Mouse (Mus musculus) ES-E14 (cell line): Measurements from ENCODE around the gene Tmem145.

Source experiments
- CHD2 ChIP-seq: IDR thresholded peaks from 2 replicates; pipeline ENCODE4 v1.6.1; 2014; ENCODE audit warnings: mild to moderate bottlenecking, low read depth, low read length, inconsistent platforms
- HCFC1 ChIP-seq: IDR thresholded peaks from 2 replicates; pipeline ENCODE4 v1.6.1; 2012; ENCODE audit warnings: low read length, inconsistent platforms, borderline replicate concordance; ENCODE audit not compliant: insufficient read depth
- MAFK ChIP-seq: IDR thresholded peaks from 2 replicates; pipeline ENCODE4 v1.6.1; 2014; ENCODE audit warnings: mild to moderate bottlenecking, low read depth, low read length, inconsistent platforms; ENCODE audit not compliant: insufficient read depth
- ZC3H11A ChIP-seq: IDR thresholded peaks from 2 replicates; pipeline ENCODE4 v1.6.1; 2012; ENCODE audit warnings: low read depth, mild to moderate bottlenecking, inconsistent platforms, low read length, borderline replicate concordance
- ZNF384 ChIP-seq: IDR thresholded peaks from 2 replicates; pipeline ENCODE4 v1.6.1; 2012; ENCODE audit warnings: low read depth, low read length, inconsistent platforms

- TF ChIP-seq MAFK (no peak), CHD2 (no peak), HCFC1 (no peak), ZNF384 (no peak), ZC3H11A (no peak)
Observed at GRCm38 (mm10) chr7:25322058-25322484, 16.2 kb downstream of the Tmem145 start.
